ENCODE assay signal across 8 mouse cellular contexts in genomic region chr6:114890411-114891115, GRCm38 (mm10).
DNase-seq lines count a peak whose midpoint lies in the region; ATAC-seq and TF ChIP-seq lines count a peak whose summit lies in the region.
"Had no signal": no experiment of that assay in that cellular context is flagged by ENCODE, and none has a peak within 500 bp of the region (broad histone marks: within the 10 kb centered on the region; RNA-seq: fewer than 3 reads in every experiment).

No protein-coding gene starts in this region.

- H3K4me3 ChIP-seq in embryonic facial prominence, embryonic 13.5 days, result no peak overlapping the region
- no peak overlapping the region for H3K4me3 ChIP-seq in heart, embryonic 11.5 days (ENCODE audit: low read depth, low read length)
- H3K4me3 ChIP-seq in kidney, postnatal 0 days (replicated peaks; ENCODE audit: low read depth, low read length), result no peak overlapping the region
- no peak overlapping the region for H3K4me3 ChIP-seq in limb, embryonic 13.5 days
- no peak overlapping the region for H3K4me3 ChIP-seq in midbrain, postnatal 0 days (ENCODE audit: low read depth, low read length)
- H3K4me3 ChIP-seq: erythroblast, embryonic 14.5 days had no signal

- 0 out of 2 replicates have a peak, but pooled peaks have one; percentile 11 for TF ChIP-seq CTCF in kidney, postnatal 0 days (IDR thresholded peaks at IDR 0.05; ENCODE audit: low read depth)
- 0 out of 2 replicates have a peak, but pooled peaks have one; percentile 10 for TF ChIP-seq CTCF in midbrain, postnatal 0 days (IDR thresholded peaks at IDR 0.05)

- peak overlapping the region; percentile 75 for H3K27ac ChIP-seq in embryonic facial prominence, embryonic 13.5 days
- peak overlapping the region; percentile 51; the same call in 1 of the 2 replicates for H3K27ac ChIP-seq in heart, embryonic 11.5 days (ENCODE audit: low read depth, low read length)
- peak overlapping the region; percentile 36; the same call in 1 of the 2 replicates for H3K27ac ChIP-seq in kidney, postnatal 0 days
- H3K27ac ChIP-seq in limb, embryonic 13.5 days, result peak overlapping the region; percentile 84
- peak overlapping the region; percentile 60 for H3K27ac ChIP-seq in midbrain, postnatal 0 days (ENCODE audit: low read depth, low read length)

- peak overlapping the region; percentile 35 for H3K4me2 ChIP-seq in embryonic facial prominence, embryonic 13.5 days
- H3K4me2 ChIP-seq in heart, embryonic 11.5 days, result no peak overlapping the region
- no peak overlapping the region for H3K4me2 ChIP-seq in kidney, postnatal 0 days (ENCODE audit: low read length)
- peak overlapping the region; percentile 38 for H3K4me2 ChIP-seq in limb, embryonic 13.5 days (replicated peaks)
- H3K4me2 ChIP-seq in midbrain, postnatal 0 days (ENCODE audit: low read depth, low read length, poor library complexity, severe bottlenecking), result 0 out of 2 replicates have a peak overlapping the region, but pooled peaks have one; percentile 20

- no peaks in the 10 kb centered on the region for H3K9me3 ChIP-seq in embryonic facial prominence, embryonic 13.5 days
- H3K9me3 ChIP-seq in heart, embryonic 11.5 days (replicated peaks; ENCODE audit: control insufficient read depth, low read length), result no peaks in the 10 kb centered on the region
- H3K9me3 ChIP-seq in kidney, postnatal 0 days (replicated peaks; ENCODE audit: low read length), result no peaks in the 10 kb centered on the region
- H3K9me3 ChIP-seq in limb, embryonic 13.5 days, result no peaks in the 10 kb centered on the region
- no peaks in the 10 kb centered on the region for H3K9me3 ChIP-seq in midbrain, postnatal 0 days (ENCODE audit: low read length)

- DNase-seq in brain, adult 2 months (ENCODE audit: low read depth, low spot score), result peak; percentile 90
- DNase-seq in kidney, postnatal 0 days (ENCODE audit: low spot score), result no peak
- DNase-seq in midbrain, postnatal 0 days (ENCODE audit: low spot score), result peak; percentile 93
- no peak for DNase-seq in embryo, embryonic 10 days (ENCODE audit: low spot score)

- H3K27me3 ChIP-seq in embryonic facial prominence, embryonic 13.5 days, result no peaks in the 10 kb centered on the region
- H3K27me3 ChIP-seq in heart, embryonic 11.5 days (ENCODE audit: control insufficient read depth, insufficient read depth, low read length), result no peaks in the 10 kb centered on the region
- no peaks in the 10 kb centered on the region for H3K27me3 ChIP-seq in kidney, postnatal 0 days (ENCODE audit: insufficient read depth, low read length)
- no peaks in the 10 kb centered on the region for H3K27me3 ChIP-seq in limb, embryonic 13.5 days
- H3K27me3 ChIP-seq in midbrain, postnatal 0 days (ENCODE audit: insufficient read depth, low read length), result no peaks in the 10 kb centered on the region

- ATAC-seq in embryonic facial prominence, embryonic 13.5 days (ENCODE audit: insufficient number of reproducible peaks, insufficient read depth, low FRiP score, low TSS enrichment, low read depth), result no peak
- no peak for ATAC-seq in heart, embryonic 11.5 days (replicated peaks; ENCODE audit: insufficient number of reproducible peaks, low FRiP score, low TSS enrichment)
- ATAC-seq in kidney, postnatal 0 days (replicated peaks; ENCODE audit: low FRiP score, low read depth), result no peak
- ATAC-seq in limb, embryonic 13.5 days (ENCODE audit: low FRiP score, low read depth), result peak; percentile 7; the same call in 1 of the 2 replicates
- ATAC-seq in midbrain, postnatal 0 days (ENCODE audit: low FRiP score), result peak; percentile 22; the same call in 1 of the 2 replicates

- peaks cover 92% of the 10 kb centered on the region for H3K4me1 ChIP-seq in embryonic facial prominence, embryonic 13.5 days
- peaks cover 78% of the 10 kb centered on the region for H3K4me1 ChIP-seq in heart, embryonic 11.5 days (ENCODE audit: control insufficient read depth, insufficient read depth, low read length)
- peaks cover 42% of the 10 kb centered on the region for H3K4me1 ChIP-seq in kidney, postnatal 0 days (replicated peaks; ENCODE audit: insufficient read depth, low read length)
- peaks cover 84% of the 10 kb centered on the region for H3K4me1 ChIP-seq in limb, embryonic 13.5 days
- H3K4me1 ChIP-seq in midbrain, postnatal 0 days (ENCODE audit: insufficient read depth, low read length), result peaks cover 47% of the 10 kb centered on the region

- 38% methylated on average over 19 of the region's 19 CpGs for WGBS in embryonic facial prominence, embryonic 13.5 days
- 32% methylated on average over 19 of the region's 19 CpGs for WGBS in heart, embryonic 11.5 days (ENCODE audit: insufficient replicate concordance)
- WGBS in kidney, postnatal 0 days, result 46% methylated on average over 19 of the region's 19 CpGs
- WGBS in limb, embryonic 13.5 days, result 49% methylated on average over 19 of the region's 19 CpGs
- 39% methylated on average over 19 of the region's 19 CpGs for WGBS in midbrain, postnatal 0 days

- H3K36me3 ChIP-seq in embryonic facial prominence, embryonic 13.5 days, result peaks cover 36% of the 10 kb centered on the region
- H3K36me3 ChIP-seq in heart, embryonic 11.5 days (ENCODE audit: control insufficient read depth, insufficient read depth, low read length), result peaks cover 4% of the 10 kb centered on the region; the same call in 1 of the 2 replicates
- 0 out of 2 replicates have a peak, but pooled peaks cover 12% of the 10 kb centered on the region for H3K36me3 ChIP-seq in kidney, postnatal 0 days (ENCODE audit: insufficient read depth, low read length)
- peaks cover 44% of the 10 kb centered on the region for H3K36me3 ChIP-seq in limb, embryonic 13.5 days
- no peaks in the 10 kb centered on the region for H3K36me3 ChIP-seq in midbrain, postnatal 0 days (ENCODE audit: insufficient read depth, low read length)

- H3K9ac ChIP-seq in embryonic facial prominence, embryonic 13.5 days, result peak overlapping the region; percentile 51; the same call in 1 of the 2 replicates
- H3K9ac ChIP-seq in heart, embryonic 11.5 days (ENCODE audit: low read depth, low read length), result 0 out of 2 replicates have a peak overlapping the region, but pooled peaks have one; percentile 10
- no peak overlapping the region for H3K9ac ChIP-seq in kidney, postnatal 0 days (ENCODE audit: low read depth, low read length)
- peak overlapping the region; percentile 4; the same call in 1 of the 2 replicates for H3K9ac ChIP-seq in limb, embryonic 13.5 days
- H3K9ac ChIP-seq in midbrain, postnatal 0 days (replicated peaks; ENCODE audit: low read length, poor library complexity, severe bottlenecking), result no peak overlapping the region

Comparison
In these comparisons a context has a peak if more than half of its experiments do, and no peak if none do; other contexts are left out.
1. DNase-seq: peak in brain, adult 2 months (single experiment) and midbrain, postnatal 0 days (single experiment); none in kidney, postnatal 0 days (single experiment) and embryo, embryonic 10 days (single experiment).
2. ATAC-seq: peak in limb, embryonic 13.5 days (single experiment) and midbrain, postnatal 0 days (single experiment); none in embryonic facial prominence, embryonic 13.5 days (single experiment), heart, embryonic 11.5 days (single experiment) and kidney, postnatal 0 days (single experiment).
3. H3K4me2 ChIP-seq: peak in embryonic facial prominence, embryonic 13.5 days (single experiment), limb, embryonic 13.5 days (single experiment) and midbrain, postnatal 0 days (single experiment); none in heart, embryonic 11.5 days (single experiment) and kidney, postnatal 0 days (single experiment).
4. H3K9ac ChIP-seq: peak in embryonic facial prominence, embryonic 13.5 days (single experiment), heart, embryonic 11.5 days (single experiment) and limb, embryonic 13.5 days (single experiment); none in kidney, postnatal 0 days (single experiment) and midbrain, postnatal 0 days (single experiment).
5. Peak in every context shown above with its lines, with median percentiles within 50 percentile points of each other: H3K27ac ChIP-seq.